Mouse (Mus musculus): ENCODE measurements around the gene Exoc3l. TPM values are rescaled to one million over a fixed set of nuclear protein-coding genes. Genes with fewer than 3 reads are reported as not detected.

Exoc3l gene
- polyA plus RNA-seq, 1 experiment from 2014 or later: 10.3 TPM

- ATAC-seq: no peak
- H3K36me3 ChIP-seq (ENCODE audit: poor library complexity, severe bottlenecking): no peaks in the 10 kb centered on the region
- WGBS: 59% methylated on average over 7 of the region's 7 CpGs
These were observed 35.4 kb downstream of the Exoc3l start for GRCm38 (mm10) chr8:105260371-105261099.

GRCm38 (mm10) chr8:105259721-105260320 is 36.1 kb downstream of the Exoc3l start:
- Histone ChIP-seq H3K27me3 (peaks cover 93% of the 10 kb centered on the region), H3K9ac (peak overlapping the region; percentile 64), H3K9me3 (replicated peaks) (no peaks in the 10 kb centered on the region), H3K4me1 (peaks cover 28% of the 10 kb centered on the region), H3K36me3 (ENCODE audit: poor library complexity, severe bottlenecking) (no peaks in the 10 kb centered on the region), H3K27ac (no peak overlapping the region), H3K4me2 (peak overlapping the region; percentile 79), H3K4me3 (peak overlapping the region; percentile 41)
- peak; percentile 51 for ATAC-seq
- whole genome bisulfite sequencing: 4% methylated on average over 30 of the region's 30 CpGs

More at GRCm38 (mm10) chr8:105260371-105261099, 35.4 kb downstream of the Exoc3l start:
- no peak overlapping the region for H3K4me2 ChIP-seq
- H3K27ac ChIP-seq: no peak overlapping the region
- no peaks in the 10 kb centered on the region for H3K9me3 ChIP-seq (replicated peaks)
- H3K4me1 ChIP-seq: peaks cover 29% of the 10 kb centered on the region
- no peak overlapping the region for H3K4me3 ChIP-seq
- peaks cover 93% of the 10 kb centered on the region for H3K27me3 ChIP-seq
- H3K9ac ChIP-seq: no peak overlapping the region

GRCm38 (mm10) chr8:105258911-105259720 is 36.8 kb downstream of the Exoc3l start:
- ATAC-seq: peak; percentile 22
- peak overlapping the region; percentile 41 for H3K4me3 ChIP-seq
- H3K4me2 ChIP-seq: peak overlapping the region; percentile 79
- H3K36me3 ChIP-seq (ENCODE audit: poor library complexity, severe bottlenecking): no peaks in the 10 kb centered on the region
- H3K9ac ChIP-seq: peak overlapping the region; percentile 64
- peaks cover 27% of the 10 kb centered on the region for H3K4me1 ChIP-seq
- 2% methylated on average over 55 of the region's 55 CpGs for WGBS
- H3K9me3 ChIP-seq (replicated peaks): no peaks in the 10 kb centered on the region
- peaks cover 88% of the 10 kb centered on the region for H3K27me3 ChIP-seq
- no peak overlapping the region for H3K27ac ChIP-seq

- Histone ChIP-seq H3K9ac (no peak overlapping the region), H3K27ac (no peak overlapping the region), H3K4me3 (no peak overlapping the region), H3K4me1 (peaks cover 30% of the 10 kb centered on the region), H3K36me3 (ENCODE audit: poor library complexity, severe bottlenecking) (no peaks in the 10 kb centered on the region), H3K27me3 (peaks cover 73% of the 10 kb centered on the region), H3K9me3 (replicated peaks) (no peaks in the 10 kb centered on the region), H3K4me2 (no peak overlapping the region)
- ATAC-seq: no peak
- 72% methylated on average over 7 of the region's 7 CpGs for WGBS
These were observed 38.4 kb downstream of the Exoc3l start for GRCm38 (mm10) chr8:105257318-105258114.

- H3K36me3 ChIP-seq (ENCODE audit: poor library complexity, severe bottlenecking): peaks cover 24% of the 10 kb centered on the region
- H3K4me1 ChIP-seq: peaks cover 29% of the 10 kb centered on the region
- peak within 1 kb of the TSS; percentile 97 for H3K4me2 ChIP-seq
- no peak within 1 kb of the TSS for H3K27ac ChIP-seq
- H3K27me3 ChIP-seq: peaks cover 51% of the 10 kb centered on the region
- ATAC-seq: peak; percentile 12; the same call in 1 of the 2 replicates
- H3K4me3 ChIP-seq: peak within 1 kb of the TSS; percentile 59
- H3K9ac ChIP-seq: peak within 1 kb of the TSS; percentile 71
- WGBS: 3% methylated on average over 14 of the region's 14 CpGs
- no peaks in the 10 kb centered on the region for H3K9me3 ChIP-seq (replicated peaks)
These were observed 40.9 kb downstream of the Exoc3l start, which contains the start of gene B3gnt9 for GRCm38 (mm10) chr8:105254966-105255350. Gene B3gnt9, minus strand, starts transcription at chr8:105255153.

- Histone ChIP-seq H3K9ac (peak overlapping the region; percentile 71), H3K27ac (no peak overlapping the region), H3K4me3 (peak overlapping the region; percentile 59), H3K36me3 (ENCODE audit: poor library complexity, severe bottlenecking) (peaks cover 30% of the 10 kb centered on the region), H3K9me3 (replicated peaks) (no peaks in the 10 kb centered on the region), H3K4me1 (peaks cover 23% of the 10 kb centered on the region), H3K27me3 (peaks cover 45% of the 10 kb centered on the region), H3K4me2 (peak overlapping the region; percentile 97)
- WGBS: under 1% methylated on average over 74 of the region's 74 CpGs
- ATAC-seq: peak; percentile 84
These were observed 41.5 kb downstream of the Exoc3l start for GRCm38 (mm10) chr8:105254152-105254965.

- Histone ChIP-seq H3K4me3 (peak overlapping the region; percentile 59), H3K4me2 (peak overlapping the region; percentile 97), H3K36me3 (ENCODE audit: poor library complexity, severe bottlenecking) (peaks cover 36% of the 10 kb centered on the region), H3K27ac (no peak overlapping the region), H3K9me3 (replicated peaks) (no peaks in the 10 kb centered on the region), H3K27me3 (peaks cover 39% of the 10 kb centered on the region), H3K4me1 (peaks cover 17% of the 10 kb centered on the region), H3K9ac (0 out of 2 replicates have a peak overlapping the region, but pooled peaks have one; percentile 13)
- ATAC-seq: peak; percentile 59
- 29% methylated on average over 20 of the region's 20 CpGs for WGBS
These were observed 42.1 kb downstream of the Exoc3l start for GRCm38 (mm10) chr8:105253766-105254151.

GRCm38 (mm10) chr8:105252680-105253537 is 43.0 kb downstream of the Exoc3l start:
- Histone ChIP-seq H3K27me3 (peaks cover 30% of the 10 kb centered on the region), H3K4me1 (peaks cover 14% of the 10 kb centered on the region), H3K9ac (no peak overlapping the region), H3K4me3 (no peak overlapping the region), H3K4me2 (no peak overlapping the region), H3K36me3 (ENCODE audit: poor library complexity, severe bottlenecking) (peaks cover 45% of the 10 kb centered on the region), H3K9me3 (replicated peaks) (no peaks in the 10 kb centered on the region), H3K27ac (no peak overlapping the region)
- WGBS: 95% methylated on average over 10 of the region's 10 CpGs
- ATAC-seq: no peak

GRCm38 (mm10) chr8:105251954-105252353 is 43.9 kb downstream of the Exoc3l start:
- Histone ChIP-seq H3K36me3 (ENCODE audit: poor library complexity, severe bottlenecking) (peaks cover 53% of the 10 kb centered on the region), H3K27me3 (peaks cover 23% of the 10 kb centered on the region), H3K4me3 (no peak overlapping the region), H3K27ac (no peak overlapping the region), H3K9ac (no peak overlapping the region), H3K4me1 (peaks cover 14% of the 10 kb centered on the region), H3K4me2 (no peak overlapping the region), H3K9me3 (replicated peaks) (no peaks in the 10 kb centered on the region)
- no peak for ATAC-seq
- 94% methylated on average over 6 of the region's 6 CpGs for WGBS

- Histone ChIP-seq H3K9ac (no peak overlapping the region), H3K4me1 (no peaks in the 10 kb centered on the region), H3K36me3 (ENCODE audit: poor library complexity, severe bottlenecking) (peaks cover 58% of the 10 kb centered on the region), H3K4me2 (no peak overlapping the region), H3K27me3 (no peaks in the 10 kb centered on the region), H3K9me3 (replicated peaks) (no peaks in the 10 kb centered on the region), H3K27ac (no peak overlapping the region), H3K4me3 (no peak overlapping the region)
- no peak for ATAC-seq
- WGBS: 97% methylated on average over 7 of the region's 7 CpGs
These were observed 54.9 kb downstream of the Exoc3l start for GRCm38 (mm10) chr8:105241016-105241415.

All from forebrain, embryonic 13.5 days (tissue).